Mouse (Mus musculus): ENCODE measurements around the gene Lipt1.
A peak's percentile ranks its signal among the peaks of the same experiment; 100 is the strongest.

Gene Lipt1

GRCm38 (mm10) chr1:37899816-37900215 is 28.3 kb downstream of the Lipt1 start:
- no peak for DNase-seq (ENCODE audit: low spot score)

GRCm38 (mm10) chr1:37900288-37900687 is 28.8 kb downstream of the Lipt1 start:
- DNase-seq (ENCODE audit: low spot score) = no peak

GRCm38 (mm10) chr1:37903178-37903577 is 31.6 kb downstream of the Lipt1 start:
- peak; percentile 44 for DNase-seq (ENCODE audit: low spot score)

- DNase-seq (ENCODE audit: low spot score) = no peak
Measured at GRCm38 (mm10) chr1:37912751-37913150, 41.2 kb downstream of the Lipt1 start.

- no peak for DNase-seq (ENCODE audit: low spot score)
Measured at GRCm38 (mm10) chr1:37916393-37916792, 44.9 kb downstream of the Lipt1 start, which contains the start of gene Lyg2. Lyg2 (minus strand) TSS chr1:37916493.

GRCm38 (mm10) chr1:37917666-37918065 is 46.1 kb downstream of the Lipt1 start:
- no peak for DNase-seq (ENCODE audit: low spot score)

- DNase-seq (ENCODE audit: low spot score) = no peak
Measured at GRCm38 (mm10) chr1:37918096-37918495, 46.6 kb downstream of the Lipt1 start.

GRCm38 (mm10) chr1:37922536-37922935 is 51.0 kb downstream of the Lipt1 start:
- no peak for DNase-seq (ENCODE audit: low spot score)

Measured in embryo, embryonic 10.5 days (tissue).